Mouse (Mus musculus) cortical plate, adult 2 months (tissue): Measurements from ENCODE around the gene F10.

ENCODE experiments used
- CTCF ChIP-seq: fragments of 200-500 bp; IDR thresholded peaks from 2 replicates; pipeline ENCODE4 v1.5.1; 2011; ENCODE audit warnings: mild to moderate bottlenecking, control low read depth, low read length; ENCODE audit not compliant: insufficient read depth; ENCODE audit errors: extremely low read depth
- POLR2A ChIP-seq: fragments of 200-500 bp; IDR thresholded peaks from 2 replicates; pipeline ENCODE4 v1.6.1; 2011; ENCODE audit warnings: mild to moderate bottlenecking, low read length, control low read depth; ENCODE audit not compliant: insufficient read depth; ENCODE audit errors: extremely low read depth

GRCm38 (mm10) chr8:13041459-13041858 lies 4.4 kb downstream of the F10 start:
- TF ChIP-seq CTCF = no peak
- no peak for TF ChIP-seq POLR2A
